Mouse (Mus musculus) ES-E14 (cell line): ENCODE measurements around the gene C1qtnf4.

ENCODE experiments used
- CHD2 ChIP-seq: IDR thresholded peaks from 2 replicates; pipeline ENCODE4 v1.6.1; 2014; ENCODE audit warnings: mild to moderate bottlenecking, low read depth, low read length, inconsistent platforms
- HCFC1 ChIP-seq: IDR thresholded peaks from 2 replicates; pipeline ENCODE4 v1.6.1; 2012; ENCODE audit warnings: low read length, inconsistent platforms, borderline replicate concordance; ENCODE audit not compliant: insufficient read depth
- MAFK ChIP-seq: IDR thresholded peaks from 2 replicates; pipeline ENCODE4 v1.6.1; 2014; ENCODE audit warnings: mild to moderate bottlenecking, low read depth, low read length, inconsistent platforms; ENCODE audit not compliant: insufficient read depth
- ZC3H11A ChIP-seq: IDR thresholded peaks from 2 replicates; pipeline ENCODE4 v1.6.1; 2012; ENCODE audit warnings: low read depth, mild to moderate bottlenecking, inconsistent platforms, low read length, borderline replicate concordance
- ZNF384 ChIP-seq: IDR thresholded peaks from 2 replicates; pipeline ENCODE4 v1.6.1; 2012; ENCODE audit warnings: low read depth, low read length, inconsistent platforms

GRCm38 (mm10) chr2:90932273-90932672, 46.6 kb downstream of the C1qtnf4 start:
- no peak for TF ChIP-seq MAFK
- no peak for TF ChIP-seq ZC3H11A
- TF ChIP-seq HCFC1 = no peak
- no peak for TF ChIP-seq ZNF384
- TF ChIP-seq CHD2 = no peak
